Mouse (Mus musculus): ENCODE data around the gene Tex33.

DNA sequence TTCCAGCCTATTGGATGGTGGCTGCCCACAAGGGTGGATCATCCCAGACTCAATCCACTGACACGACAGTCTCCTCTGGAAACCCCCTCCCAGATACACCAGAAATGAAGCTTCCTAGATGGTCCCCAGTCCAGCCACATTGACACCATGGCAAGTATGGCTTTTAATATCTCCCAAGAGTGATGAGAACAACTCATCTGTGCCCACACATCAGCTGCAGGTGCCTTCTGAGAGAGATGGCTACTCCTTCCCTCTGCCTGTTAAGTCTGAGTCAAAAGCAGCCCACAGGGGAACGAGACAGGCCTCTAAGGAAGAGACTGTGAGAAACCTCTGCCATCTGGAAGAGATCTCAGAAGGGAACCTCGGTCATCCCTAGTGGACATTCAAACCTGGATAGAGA lies 27.9 kb downstream of the Tex33 start:
- TF ChIP-seq CTCF (IDR thresholded peaks at IDR 0.05 in 2 of 3, conservative IDR thresholded peaks at IDR 0.05 in 1 of 3; ENCODE audit: control insufficient read depth in 1 of 3, insufficient read depth in 1 of 3, low read depth in 2 of 3, low read length in 3 of 3, poor library complexity in 1 of 3, severe bottlenecking in 1 of 3) = no peak
- no peak for TF ChIP-seq EP300 (IDR thresholded peaks at IDR 0.05; ENCODE audit: low read depth in 1 of 2, low read length in 2 of 2)
- no peak for TF ChIP-seq SIN3A (IDR thresholded peaks at IDR 0.05; ENCODE audit: low read length)

Measured in MEL (cell line).